Mouse (Mus musculus): ENCODE data around the gene Olfr652. TPM values are rescaled to one million over a fixed set of nuclear protein-coding genes. Genes with fewer than 3 reads are reported as not detected.

The Olfr652 gene
- polyA plus RNA-seq (2014; fragmentation: Nextera tagmentation; extraction: Ambion mirVana) = not detected in 2 replicates

- ATAC-seq (replicated peaks; ENCODE audit: low FRiP score) (no peak), DNase-seq (ENCODE audit: low spot score) (no peak)
- H3K4me1 ChIP-seq (replicated peaks; ENCODE audit: control insufficient read depth, insufficient read depth, low read length) = no peaks in the 10 kb centered on the region
- no peaks in the 10 kb centered on the region for H3K27me3 ChIP-seq (ENCODE audit: control insufficient read depth, insufficient read depth, low read length)
- no peaks in the 10 kb centered on the region for H3K36me3 ChIP-seq (ENCODE audit: control insufficient read depth, insufficient read depth, low read length)
- H3K9me3 ChIP-seq (ENCODE audit: control insufficient read depth, low read length) = no peaks in the 10 kb centered on the region
- H3K27ac ChIP-seq (ENCODE audit: low read depth, low read length) = no peak within 1 kb of the TSS
- H3K4me3 ChIP-seq (ENCODE audit: low read depth, low read length) = no peak within 1 kb of the TSS
- no peak within 1 kb of the TSS for H3K4me2 ChIP-seq (ENCODE audit: low read depth, low read length, severe bottlenecking)
- no peak within 1 kb of the TSS for H3K9ac ChIP-seq (ENCODE audit: low read length)
Observed at GRCm38 (mm10) chr7:104560601-104561000, at the start of gene Olfr652. Gene Olfr652 (plus strand): TSS chr7:104560901.

- Histone ChIP-seq H3K27ac (ENCODE audit: low read depth, low read length) (no peak within 1 kb of the TSS), H3K36me3 (ENCODE audit: control insufficient read depth, insufficient read depth, low read length) (no peaks in the 10 kb centered on the region), H3K4me2 (ENCODE audit: low read depth, low read length, severe bottlenecking) (no peak within 1 kb of the TSS), H3K9ac (ENCODE audit: low read length) (no peak within 1 kb of the TSS), H3K4me1 (replicated peaks; ENCODE audit: control insufficient read depth, insufficient read depth, low read length) (no peaks in the 10 kb centered on the region), H3K27me3 (ENCODE audit: control insufficient read depth, insufficient read depth, low read length) (no peaks in the 10 kb centered on the region), H3K9me3 (ENCODE audit: control insufficient read depth, low read length) (no peaks in the 10 kb centered on the region), H3K4me3 (ENCODE audit: low read depth, low read length) (no peak within 1 kb of the TSS)
- no peak for DNase-seq (ENCODE audit: low spot score)
- no peak for ATAC-seq (replicated peaks; ENCODE audit: low FRiP score)
- 72% methylated on average over 5 of the region's 5 CpGs for WGBS
Observed at GRCm38 (mm10) chr7:104549833-104550232, 10.9 kb upstream of the Olfr652 start, which contains the start of gene Olfr651. Gene Olfr651 (plus strand): TSS chr7:104550133.

GRCm38 (mm10) chr7:104552700-104553099, 8.0 kb upstream of the Olfr652 start:
- H3K27ac ChIP-seq (ENCODE audit: low read depth, low read length) = no peak overlapping the region
- H3K4me3 ChIP-seq (ENCODE audit: low read depth, low read length) = no peak overlapping the region
- no peaks in the 10 kb centered on the region for H3K27me3 ChIP-seq (ENCODE audit: control insufficient read depth, insufficient read depth, low read length)
- H3K4me2 ChIP-seq (ENCODE audit: low read depth, low read length, severe bottlenecking) = no peak overlapping the region
- 73% methylated on average over 1 of the region's 1 CpGs for WGBS
- no peaks in the 10 kb centered on the region for H3K9me3 ChIP-seq (ENCODE audit: control insufficient read depth, low read length)
- no peak for DNase-seq (ENCODE audit: low spot score)
- no peak for ATAC-seq (replicated peaks; ENCODE audit: low FRiP score)
- H3K36me3 ChIP-seq (ENCODE audit: control insufficient read depth, insufficient read depth, low read length) = no peaks in the 10 kb centered on the region
- no peak overlapping the region for H3K9ac ChIP-seq (ENCODE audit: low read length)
- no peaks in the 10 kb centered on the region for H3K4me1 ChIP-seq (replicated peaks; ENCODE audit: control insufficient read depth, insufficient read depth, low read length)

- H3K4me1 ChIP-seq (replicated peaks; ENCODE audit: control insufficient read depth, insufficient read depth, low read length) = no peaks in the 10 kb centered on the region
- 80% methylated on average over 2 of the region's 2 CpGs for WGBS
- no peaks in the 10 kb centered on the region for H3K36me3 ChIP-seq (ENCODE audit: control insufficient read depth, insufficient read depth, low read length)
- H3K9me3 ChIP-seq (ENCODE audit: control insufficient read depth, low read length) = no peaks in the 10 kb centered on the region
- ATAC-seq (replicated peaks; ENCODE audit: low FRiP score) (no peak), DNase-seq (ENCODE audit: low spot score) (no peak)
- no peak within 1 kb of the TSS for H3K27ac ChIP-seq (ENCODE audit: low read depth, low read length)
- no peaks in the 10 kb centered on the region for H3K27me3 ChIP-seq (ENCODE audit: control insufficient read depth, insufficient read depth, low read length)
- no peak within 1 kb of the TSS for H3K4me2 ChIP-seq (ENCODE audit: low read depth, low read length, severe bottlenecking)
- no peak within 1 kb of the TSS for H3K4me3 ChIP-seq (ENCODE audit: low read depth, low read length)
- H3K9ac ChIP-seq (ENCODE audit: low read length) = no peak within 1 kb of the TSS
Observed at GRCm38 (mm10) chr7:104577014-104577413, 16.3 kb downstream of the Olfr652 start, which contains the start of gene Olfr653. Gene Olfr653 (plus strand): TSS chr7:104577314.

- no peak for ATAC-seq (replicated peaks; ENCODE audit: low FRiP score)
- Histone ChIP-seq H3K27me3 (ENCODE audit: control insufficient read depth, insufficient read depth, low read length) (no peaks in the 10 kb centered on the region), H3K4me1 (replicated peaks; ENCODE audit: control insufficient read depth, insufficient read depth, low read length) (no peaks in the 10 kb centered on the region), H3K9me3 (ENCODE audit: control insufficient read depth, low read length) (no peaks in the 10 kb centered on the region), H3K4me2 (ENCODE audit: low read depth, low read length, severe bottlenecking) (no peak overlapping the region), H3K4me3 (ENCODE audit: low read depth, low read length) (no peak overlapping the region), H3K9ac (ENCODE audit: low read length) (no peak overlapping the region), H3K36me3 (ENCODE audit: control insufficient read depth, insufficient read depth, low read length) (no peaks in the 10 kb centered on the region), H3K27ac (ENCODE audit: low read depth, low read length) (no peak overlapping the region)
- DNase-seq (ENCODE audit: low spot score) = no peak
- 88% methylated on average over 4 of the region's 4 CpGs for WGBS
Observed at GRCm38 (mm10) chr7:104580846-104581245, 20.1 kb downstream of the Olfr652 start.

- Histone ChIP-seq H3K36me3 (ENCODE audit: control insufficient read depth, insufficient read depth, low read length) (no peaks in the 10 kb centered on the region), H3K9me3 (ENCODE audit: control insufficient read depth, low read length) (no peaks in the 10 kb centered on the region), H3K4me1 (replicated peaks; ENCODE audit: control insufficient read depth, insufficient read depth, low read length) (no peaks in the 10 kb centered on the region), H3K27me3 (ENCODE audit: control insufficient read depth, insufficient read depth, low read length) (no peaks in the 10 kb centered on the region), H3K4me3 (ENCODE audit: low read depth, low read length) (no peak overlapping the region), H3K27ac (ENCODE audit: low read depth, low read length) (no peak overlapping the region), H3K4me2 (ENCODE audit: low read depth, low read length, severe bottlenecking) (no peak overlapping the region), H3K9ac (ENCODE audit: low read length) (no peak overlapping the region)
- DNase-seq (ENCODE audit: low spot score) (no peak), ATAC-seq (replicated peaks; ENCODE audit: low FRiP score) (no peak)
- WGBS = 86% methylated on average over 4 of the region's 4 CpGs
Observed at GRCm38 (mm10) chr7:104581429-104581828, 20.7 kb downstream of the Olfr652 start.

- H3K36me3 ChIP-seq (ENCODE audit: control insufficient read depth, insufficient read depth, low read length) = no peaks in the 10 kb centered on the region
- WGBS = 86% methylated on average over 4 of the region's 4 CpGs
- no peak within 1 kb of the TSS for H3K27ac ChIP-seq (ENCODE audit: low read depth, low read length)
- no peaks in the 10 kb centered on the region for H3K4me1 ChIP-seq (replicated peaks; ENCODE audit: control insufficient read depth, insufficient read depth, low read length)
- no peak within 1 kb of the TSS for H3K4me2 ChIP-seq (ENCODE audit: low read depth, low read length, severe bottlenecking)
- ATAC-seq (replicated peaks; ENCODE audit: low FRiP score) (no peak), DNase-seq (ENCODE audit: low spot score) (no peak)
- no peak within 1 kb of the TSS for H3K4me3 ChIP-seq (ENCODE audit: low read depth, low read length)
- no peak within 1 kb of the TSS for H3K9ac ChIP-seq (ENCODE audit: low read length)
- no peaks in the 10 kb centered on the region for H3K9me3 ChIP-seq (ENCODE audit: control insufficient read depth, low read length)
- H3K27me3 ChIP-seq (ENCODE audit: control insufficient read depth, insufficient read depth, low read length) = no peaks in the 10 kb centered on the region
Observed at GRCm38 (mm10) chr7:104586725-104587124, 26.0 kb downstream of the Olfr652 start, which contains the start of gene Olfr654. Gene Olfr654 (plus strand): TSS chr7:104587025.

GRCm38 (mm10) chr7:104588274-104588673, 27.6 kb downstream of the Olfr652 start:
- no peak overlapping the region for H3K4me2 ChIP-seq (ENCODE audit: low read depth, low read length, severe bottlenecking)
- no peak for ATAC-seq (replicated peaks; ENCODE audit: low FRiP score)
- H3K9ac ChIP-seq (ENCODE audit: low read length) = no peak overlapping the region
- 85% methylated on average over 5 of the region's 5 CpGs for WGBS
- H3K4me1 ChIP-seq (replicated peaks; ENCODE audit: control insufficient read depth, insufficient read depth, low read length) = no peaks in the 10 kb centered on the region
- H3K27me3 ChIP-seq (ENCODE audit: control insufficient read depth, insufficient read depth, low read length) = no peaks in the 10 kb centered on the region
- H3K4me3 ChIP-seq (ENCODE audit: low read depth, low read length) = no peak overlapping the region
- H3K9me3 ChIP-seq (ENCODE audit: control insufficient read depth, low read length) = no peaks in the 10 kb centered on the region
- H3K27ac ChIP-seq (ENCODE audit: low read depth, low read length) = no peak overlapping the region
- no peak for DNase-seq (ENCODE audit: low spot score)
- no peaks in the 10 kb centered on the region for H3K36me3 ChIP-seq (ENCODE audit: control insufficient read depth, insufficient read depth, low read length)

- no peaks in the 10 kb centered on the region for H3K4me1 ChIP-seq (replicated peaks; ENCODE audit: control insufficient read depth, insufficient read depth, low read length)
- ATAC-seq (replicated peaks; ENCODE audit: low FRiP score) (no peak), DNase-seq (ENCODE audit: low spot score) (no peak)
- H3K9me3 ChIP-seq (ENCODE audit: control insufficient read depth, low read length) = no peaks in the 10 kb centered on the region
- H3K36me3 ChIP-seq (ENCODE audit: control insufficient read depth, insufficient read depth, low read length) = no peaks in the 10 kb centered on the region
- H3K9ac ChIP-seq (ENCODE audit: low read length) = no peak within 1 kb of the TSS
- no peak within 1 kb of the TSS for H3K27ac ChIP-seq (ENCODE audit: low read depth, low read length)
- H3K4me2 ChIP-seq (ENCODE audit: low read depth, low read length, severe bottlenecking) = no peak within 1 kb of the TSS
- H3K27me3 ChIP-seq (ENCODE audit: control insufficient read depth, insufficient read depth, low read length) = no peaks in the 10 kb centered on the region
- no peak within 1 kb of the TSS for H3K4me3 ChIP-seq (ENCODE audit: low read depth, low read length)
- WGBS = 79% methylated on average over 2 of the region's 2 CpGs
Observed at GRCm38 (mm10) chr7:104601679-104602078, 41.0 kb downstream of the Olfr652 start, which contains the start of gene Olfr655. Gene Olfr655 (minus strand): TSS chr7:104601779.

All from forebrain, embryonic 11.5 days (tissue).